Mouse (Mus musculus) hindbrain, embryonic 12.5 days (tissue): ENCODE results near the gene Vmn1r2. TPM values are rescaled to one million over a fixed set of nuclear protein-coding genes. Genes with fewer than 3 reads are reported as not detected.
A peak's percentile ranks its signal among the peaks of the same experiment; 100 is the strongest.
"Not testable (repeated sequence)": the region's sequence is repeated elsewhere in the genome, so short reads cannot be mapped to it uniquely, and the experiment has no call there.

Source experiments
- ATAC-seq: fragments of 200-750 bp; cut with Nextera tagmentation; 2 replicates; pipeline ENCODE4 v1.8.0; 2017; ENCODE audit warnings: moderate TSS enrichment; ENCODE audit not compliant: low FRiP score
- H3K27ac ChIP-seq: fragments of 300-500 bp; sonication (generic); 2 replicates; pipeline ENCODE4 v1.5.1; 2016; ENCODE audit warnings: mild to moderate bottlenecking
- H3K27me3 ChIP-seq: fragments of 300-500 bp; sonication (generic); 2 replicates; pipeline ENCODE4 v1.6.1; 2016; ENCODE audit warnings: mild to moderate bottlenecking
- H3K36me3 ChIP-seq: fragments of 300-500 bp; sonication (generic); 2 replicates; pipeline ENCODE4 v1.6.1; 2016; ENCODE audit warnings: mild to moderate bottlenecking
- H3K4me1 ChIP-seq: fragments of 300-500 bp; sonication (generic); 2 replicates; pipeline ENCODE4 v1.6.1; 2016
- H3K4me2 ChIP-seq: fragments of 300-500 bp; sonication (generic); replicated peaks from 2 replicates; pipeline ENCODE4 v1.6.1; 2016; ENCODE audit warnings: mild to moderate bottlenecking
- H3K4me3 ChIP-seq: fragments of 300-500 bp; sonication (generic); 2 replicates; pipeline ENCODE4 v1.5.1; 2016; ENCODE audit warnings: mild to moderate bottlenecking
- H3K9ac ChIP-seq: fragments of 300-500 bp; sonication (generic); 2 replicates; pipeline ENCODE4 v1.6.1; 2016; ENCODE audit warnings: mild to moderate bottlenecking, moderate library complexity
- H3K9me3 ChIP-seq: fragments of 300-500 bp; sonication (generic); replicated peaks from 2 replicates; pipeline ENCODE4 v1.6.1; 2016; ENCODE audit warnings: mild to moderate bottlenecking
- WGBS: fragments of 180-500 bp; shearing (Covaris S2); methylation state at CpG from one replicate; pipeline ENCODE4 v1.1.7; 2016; 5-methylcytosine and 5-hydroxymethylcytosine counted together
- polyA plus RNA-seq: library from polyadenylated mRNA; unstranded; fragments of >200 nt; fragmentation: Nextera tagmentation; extraction: Ambion mirVana; gene quantifications from 2 replicates; pipeline ENCODE4 v1.2.1, GENCODE M21; 2016

The Vmn1r2 gene
- not detected in 2 replicates for polyA plus RNA-seq

DNA sequence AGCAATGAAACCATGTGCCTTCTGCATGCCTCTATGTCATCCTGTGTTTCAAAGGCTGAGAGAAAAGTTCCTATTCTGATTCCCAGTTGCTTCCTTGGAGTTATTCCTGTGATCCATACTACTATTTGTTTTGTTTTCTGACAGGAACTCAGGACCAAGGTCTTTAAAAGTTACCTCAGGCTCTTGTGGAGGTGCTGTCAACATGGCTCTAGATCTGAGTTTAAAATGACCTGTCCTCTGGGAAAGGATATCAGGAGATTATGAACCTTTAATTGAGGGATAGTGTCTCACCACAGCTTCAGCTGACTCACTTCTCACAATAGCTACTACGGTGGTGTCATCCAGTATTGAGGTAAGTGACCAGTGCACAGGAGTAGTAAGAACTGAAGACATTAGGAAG, at the start of gene Vmn1r2:
TSS of gene Vmn1r2 (plus strand) at position 301 of the 400 bp plus-strand sequence.
- H3K4me2 ChIP-seq, ATAC-seq, H3K4me1 ChIP-seq, H3K4me3 ChIP-seq, H3K27ac ChIP-seq, H3K9ac ChIP-seq, H3K36me3 ChIP-seq, H3K27me3 ChIP-seq: not testable (repeated sequence)
- H3K9me3 ChIP-seq: peaks cover 20% of the 10 kb centered on the region
- no CpG with 5 or more reads among the region's 1 CpGs for WGBS

- H3K27me3 ChIP-seq, H3K9ac ChIP-seq, H3K27ac ChIP-seq, H3K4me3 ChIP-seq, ATAC-seq, H3K36me3 ChIP-seq, H3K9me3 ChIP-seq, H3K4me2 ChIP-seq, H3K4me1 ChIP-seq: not testable (repeated sequence)
- WGBS: no CpG with 5 or more reads among the region's 3 CpGs
Measured at GRCm38 (mm10) chr4:3147926-3148325, 19.2 kb upstream of the Vmn1r2 start.

DNA sequence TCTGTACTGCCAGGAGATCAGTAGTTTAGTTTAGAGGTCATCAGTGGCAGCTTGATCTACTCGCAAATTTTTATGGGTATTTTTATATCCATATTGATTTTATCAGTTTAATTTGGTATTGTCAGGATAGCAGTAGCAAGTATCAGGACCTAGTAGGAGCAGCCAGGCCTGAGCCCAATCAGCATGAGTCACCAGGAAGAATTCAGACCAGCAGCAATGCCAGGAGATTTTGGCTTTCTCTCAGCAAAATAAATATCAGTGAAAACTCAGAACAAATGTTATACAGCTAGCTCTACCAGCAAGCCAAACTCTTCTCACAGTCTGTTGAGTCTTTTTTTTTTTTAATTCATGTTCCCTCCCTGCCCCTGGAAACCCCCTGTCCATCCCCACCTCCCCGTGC, 13.8 kb upstream of the Vmn1r2 start:
- not testable (repeated sequence) for H3K27ac ChIP-seq, H3K9me3 ChIP-seq, H3K36me3 ChIP-seq, H3K27me3 ChIP-seq, H3K4me3 ChIP-seq, H3K9ac ChIP-seq, H3K4me1 ChIP-seq, ATAC-seq, H3K4me2 ChIP-seq
- 83% methylated on average over 2 of the region's 2 CpGs for WGBS

- not testable (repeated sequence) for H3K36me3 ChIP-seq, H3K27ac ChIP-seq, H3K27me3 ChIP-seq, H3K4me3 ChIP-seq, H3K9ac ChIP-seq, H3K4me1 ChIP-seq, ATAC-seq, H3K4me2 ChIP-seq
- peaks cover 20% of the 10 kb centered on the region for H3K9me3 ChIP-seq
Measured at GRCm38 (mm10) chr4:3164429-3164828, 2.7 kb upstream of the Vmn1r2 start.

DNA sequence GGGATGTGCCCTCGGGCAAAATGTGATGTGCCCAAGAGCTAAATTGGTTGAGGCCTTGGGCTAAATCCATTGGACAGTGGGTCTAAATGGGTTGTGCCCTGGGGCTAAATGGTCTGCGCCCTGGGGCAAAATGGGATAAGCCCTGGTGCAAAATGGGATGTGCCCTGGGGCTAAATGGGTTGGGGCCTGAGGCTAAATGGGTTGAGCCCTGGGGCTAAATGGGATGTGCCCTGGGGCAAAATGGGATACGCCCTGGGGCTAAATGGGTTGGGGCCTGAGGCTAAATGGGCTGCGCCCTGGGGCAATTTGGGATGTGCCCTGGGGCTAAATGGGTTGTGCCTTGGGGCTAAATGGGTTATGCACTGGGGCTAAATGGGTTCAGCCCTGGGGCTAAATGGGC, 2.1 kb upstream of the Vmn1r2 start:
- Histone ChIP-seq H3K27ac (no peak overlapping the region), H3K27me3 (no peaks in the 10 kb centered on the region), H3K4me1 (no peaks in the 10 kb centered on the region), H3K4me2 (no peak overlapping the region), H3K4me3 (no peak overlapping the region), H3K9ac (no peak overlapping the region), H3K9me3 (peaks cover 20% of the 10 kb centered on the region), H3K36me3 (no peaks in the 10 kb centered on the region)
- ATAC-seq: peak; percentile 66; the same call in 1 of the 2 replicates
- 90% methylated on average over 4 of the region's 4 CpGs for WGBS

- H3K36me3 ChIP-seq, H3K4me3 ChIP-seq, H3K4me2 ChIP-seq, ATAC-seq, H3K27ac ChIP-seq, H3K4me1 ChIP-seq, H3K27me3 ChIP-seq, H3K9ac ChIP-seq: not testable (repeated sequence)
- WGBS: 77% methylated on average over 4 of the region's 4 CpGs
- peaks cover 42% of the 10 kb centered on the region for H3K9me3 ChIP-seq
Measured at GRCm38 (mm10) chr4:3174586-3174985, 7.5 kb downstream of the Vmn1r2 start.

- H3K36me3 ChIP-seq, ATAC-seq, H3K4me2 ChIP-seq, H3K27me3 ChIP-seq, H3K9ac ChIP-seq, H3K4me3 ChIP-seq, H3K4me1 ChIP-seq, H3K27ac ChIP-seq: not testable (repeated sequence)
- 89% methylated on average over 7 of the region's 8 CpGs for WGBS
- peaks cover 53% of the 10 kb centered on the region for H3K9me3 ChIP-seq
Measured at GRCm38 (mm10) chr4:3175756-3176155, 8.6 kb downstream of the Vmn1r2 start.

DNA sequence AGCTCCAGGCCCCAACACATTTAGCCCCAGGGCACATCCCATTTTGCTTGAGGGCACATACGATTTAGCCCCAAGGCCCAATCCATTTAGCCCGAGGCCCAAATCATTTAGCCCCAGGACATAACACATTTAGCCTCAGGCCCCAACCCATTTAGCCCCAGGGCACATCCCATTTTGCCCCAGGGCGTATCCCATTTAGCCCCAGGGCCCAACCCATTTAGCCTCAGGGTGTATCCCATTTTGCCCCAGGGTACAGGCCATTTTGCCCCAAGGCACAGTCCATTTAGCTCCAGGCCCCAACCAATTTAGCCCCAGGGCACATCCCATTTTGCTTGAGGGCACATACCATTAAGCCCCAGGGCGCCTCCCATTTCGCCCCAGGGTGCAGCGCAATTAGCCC, 9.1 kb downstream of the Vmn1r2 start:
- not testable (repeated sequence) for ATAC-seq, H3K4me2 ChIP-seq
- H3K9me3 ChIP-seq: peaks cover 57% of the 10 kb centered on the region

DNA sequence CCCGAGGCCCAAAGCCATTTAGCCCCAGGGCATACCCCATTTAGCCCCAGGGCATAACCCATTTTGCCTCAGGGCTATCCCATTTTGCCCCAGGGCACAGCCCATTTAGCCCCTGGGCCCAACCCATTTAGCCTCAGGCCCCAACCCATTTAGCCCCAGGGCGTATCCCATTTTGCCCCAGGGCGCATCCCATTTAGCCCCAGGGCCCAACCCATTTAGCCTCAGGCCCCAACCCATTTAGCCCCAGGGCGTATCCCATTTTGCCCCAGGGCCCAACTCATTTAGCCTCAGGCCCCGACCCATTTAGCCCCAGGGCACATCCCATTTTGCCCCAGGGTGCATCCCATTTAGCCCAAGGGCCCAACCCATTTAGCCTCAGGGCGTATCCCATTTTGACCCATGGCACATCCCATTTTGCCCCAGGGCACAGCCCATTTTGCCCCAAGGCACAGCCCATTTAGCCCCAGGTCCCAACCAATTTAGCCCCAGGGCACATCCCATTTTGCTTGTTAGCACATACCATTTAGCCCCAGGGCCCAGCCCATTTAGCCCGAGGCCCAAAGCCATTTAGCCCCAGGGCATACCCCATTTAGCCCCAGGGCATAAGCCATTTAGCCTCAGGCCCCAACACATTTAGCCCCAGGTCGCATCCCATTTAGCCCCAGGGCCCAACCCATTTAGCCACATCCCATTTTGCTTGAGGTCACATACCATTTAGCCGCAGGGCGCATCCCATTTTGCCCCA, 9.8 kb downstream of the Vmn1r2 start:
- H3K27me3 ChIP-seq, H3K27ac ChIP-seq, H3K9ac ChIP-seq, H3K4me2 ChIP-seq, H3K4me1 ChIP-seq, H3K36me3 ChIP-seq, ATAC-seq, H3K4me3 ChIP-seq: not testable (repeated sequence)
- H3K9me3 ChIP-seq: peaks cover 60% of the 10 kb centered on the region
- WGBS: 84% methylated on average over 10 of the region's 10 CpGs

More for the DNA sequence above, 9.1 kb downstream of the Vmn1r2 start:
- not testable (repeated sequence) for H3K27me3 ChIP-seq, H3K4me3 ChIP-seq, H3K4me1 ChIP-seq, H3K27ac ChIP-seq, H3K9ac ChIP-seq, H3K36me3 ChIP-seq
- WGBS: 82% methylated on average over 6 of the region's 6 CpGs

GRCm38 (mm10) chr4:3185258-3185657, 18.1 kb downstream of the Vmn1r2 start, which contains the start of gene Vmn1r3:
Vmn1r3 (minus strand) TSS chr4:3185358.
- not testable (repeated sequence) for H3K4me1 ChIP-seq, H3K9ac ChIP-seq, H3K27me3 ChIP-seq, H3K36me3 ChIP-seq, H3K4me2 ChIP-seq, ATAC-seq, H3K4me3 ChIP-seq, H3K27ac ChIP-seq
- H3K9me3 ChIP-seq: peaks cover 18% of the 10 kb centered on the region
- WGBS: 94% methylated on average over 1 of the region's 1 CpGs

- not testable (repeated sequence) for H3K9ac ChIP-seq, H3K4me3 ChIP-seq, H3K4me2 ChIP-seq, H3K9me3 ChIP-seq, ATAC-seq, H3K4me1 ChIP-seq, H3K36me3 ChIP-seq, H3K27ac ChIP-seq, H3K27me3 ChIP-seq
- 88% methylated on average over 1 of the region's 1 CpGs for WGBS
Measured at GRCm38 (mm10) chr4:3209643-3210217, 42.6 kb downstream of the Vmn1r2 start.

DNA sequence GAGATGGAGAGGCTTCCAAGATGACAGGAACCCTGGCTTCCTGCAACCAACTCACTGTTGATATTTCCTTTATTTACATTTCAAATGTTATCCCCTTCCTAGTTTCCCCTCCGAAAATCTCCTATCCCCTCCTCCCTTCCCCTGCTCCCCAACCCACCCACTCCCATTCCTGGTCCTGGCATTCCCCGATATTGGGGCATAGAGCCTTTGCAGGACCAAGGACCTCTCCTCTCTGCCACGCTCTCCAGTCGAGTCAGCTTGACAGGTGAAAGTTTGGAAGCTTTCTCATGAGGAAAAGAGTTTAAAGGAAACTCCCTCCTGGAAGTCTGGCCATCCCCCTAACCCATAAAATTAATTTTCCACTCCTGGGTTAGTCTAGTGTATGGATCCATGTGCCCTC, 46.2 kb downstream of the Vmn1r2 start:
- not testable (repeated sequence) for H3K4me3 ChIP-seq, H3K4me1 ChIP-seq, H3K4me2 ChIP-seq, H3K36me3 ChIP-seq, H3K27ac ChIP-seq, ATAC-seq, H3K9me3 ChIP-seq, H3K27me3 ChIP-seq, H3K9ac ChIP-seq
- WGBS: 77% methylated on average over 3 of the region's 4 CpGs

DNA sequence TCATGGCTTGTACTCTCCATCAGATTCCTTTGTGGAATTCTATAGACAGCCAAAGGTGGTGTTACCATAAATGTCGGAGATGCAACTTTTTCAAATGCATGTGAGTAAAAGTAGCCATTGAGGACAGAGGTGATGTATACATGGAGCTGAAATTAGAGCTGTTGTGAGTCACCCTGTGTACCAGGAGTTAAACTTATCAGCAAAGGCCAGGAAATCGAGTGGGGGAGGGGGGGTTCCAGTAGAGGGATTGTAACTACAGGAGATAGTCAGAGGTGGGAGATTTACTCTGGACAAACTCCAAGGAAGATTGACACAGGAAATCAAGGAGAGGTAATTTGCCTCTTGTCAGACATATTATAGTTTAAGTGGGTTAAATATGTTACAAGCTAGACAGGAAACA, 49.3 kb downstream of the Vmn1r2 start:
- not testable (repeated sequence) for H3K9ac ChIP-seq, H3K4me3 ChIP-seq, H3K4me1 ChIP-seq, H3K36me3 ChIP-seq, H3K27ac ChIP-seq, H3K9me3 ChIP-seq, H3K27me3 ChIP-seq, ATAC-seq, H3K4me2 ChIP-seq
- WGBS: 68% methylated on average over 2 of the region's 2 CpGs
